Mouse (Mus musculus) liver, adult 2 months (tissue): Measurements from ENCODE around the gene Hoxd9.

Experiments
- CTCF ChIP-seq: fragments of 200-500 bp; IDR thresholded peaks from 2 replicates; pipeline ENCODE4 v1.5.1; 2011; ENCODE audit warnings: low read depth, low read length, control low read depth
- POLR2A ChIP-seq: fragments of 200-500 bp; IDR thresholded peaks from 2 replicates; pipeline ENCODE4 v1.6.1; 2011; ENCODE audit warnings: low read length, control low read depth; ENCODE audit not compliant: insufficient read depth; ENCODE audit errors: extremely low read depth

DNA sequence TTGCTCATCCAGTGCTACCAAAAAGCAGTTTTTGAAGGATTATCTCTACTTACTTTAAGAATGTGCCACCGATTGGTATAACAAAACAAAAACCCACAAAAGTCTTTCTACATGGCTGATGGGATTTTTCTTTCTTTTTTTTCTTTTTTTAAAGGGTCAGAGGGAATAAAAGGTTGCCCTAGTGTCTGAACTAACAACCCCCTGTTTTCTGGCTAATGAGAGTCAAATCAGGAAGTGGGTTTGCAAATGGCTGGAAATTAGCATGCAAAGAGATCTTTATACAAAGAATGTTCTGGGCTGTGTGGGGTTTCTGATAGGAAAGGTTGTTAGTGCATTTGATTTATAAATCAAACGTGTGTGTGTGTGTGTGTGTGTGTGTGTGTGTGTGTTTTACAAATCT, 22.9 kb downstream of the Hoxd9 start:
- no peak for TF ChIP-seq CTCF
- TF ChIP-seq POLR2A: no peak
